Mouse (Mus musculus): Measurements from ENCODE around the gene Btrc. TPM values are rescaled to one million over a fixed set of nuclear protein-coding genes. Genes with fewer than 3 reads are reported as not detected.

Btrc gene
- total and polyA plus RNA-seq, 3 experiments: 11.0 to 20.7 (median 14.0) TPM

DNA sequence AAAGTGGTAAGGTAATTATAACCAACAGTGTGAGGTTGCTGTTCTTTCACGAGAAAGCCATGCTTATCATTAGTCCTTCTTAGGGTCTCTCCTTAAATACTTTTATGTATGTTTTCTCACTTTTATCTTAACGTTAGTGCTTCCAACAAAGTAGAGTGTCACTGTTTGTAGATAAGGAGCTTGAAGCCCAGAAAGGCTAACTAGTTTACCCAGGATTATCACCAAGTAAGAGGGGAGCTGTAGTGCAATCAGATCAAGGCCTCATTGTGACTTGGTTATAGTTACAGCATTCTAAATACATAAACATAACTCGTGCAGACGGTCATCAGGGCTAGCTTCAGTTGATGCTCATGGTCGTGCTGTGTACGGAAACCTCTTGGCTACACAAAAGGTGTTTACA, 126.4 kb downstream of the Btrc start:
- in situ Hi-C loops (cut with MboI; ENCODE audit: low pct_ligation_motif_present, low pct_unique_long_range_greater_than_20kb, low sequenced_read_pairs): no loop called here
- H3K79me2 ChIP-seq (replicated peaks; ENCODE audit: control insufficient read depth, extremely low read depth, insufficient read depth, poor library complexity, severe bottlenecking): no peaks in the 10 kb centered on the region
- no peaks in the 10 kb centered on the region for H3K4me1 ChIP-seq (ENCODE audit: control insufficient read depth in 1 of 2, insufficient read depth in 2 of 2)
- no peaks in the 10 kb centered on the region for H3K27me3 ChIP-seq (replicated peaks)
- no peak overlapping the region for H3K27ac ChIP-seq (ENCODE audit: insufficient read depth, low read depth)
- H3K4me3 ChIP-seq (replicated peaks in 1 of 3; ENCODE audit: low read depth in 2 of 3, low read length in 2 of 3, poor library complexity in 1 of 3): no peak overlapping the region
- TF ChIP-seq NRF1 (IDR thresholded peaks at IDR 0.05; ENCODE audit: low read depth, low read length) (no peak), JUND (conservative IDR thresholded peaks at IDR 0.05; ENCODE audit: low read depth, low read length) (no peak), MAFK (IDR thresholded peaks at IDR 0.05; ENCODE audit: insufficient replicate concordance, low read length) (no peak), CHD1 (IDR thresholded peaks at IDR 0.05; ENCODE audit: low read depth, low read length) (no peak), EP300 (IDR thresholded peaks at IDR 0.05; ENCODE audit: low read length) (no peak)
- peaks cover 0 to 3% of the 10 kb centered on the region in 2 experiments for H3K36me3 ChIP-seq (replicated peaks in 1 of 2; ENCODE audit: control insufficient read depth in 1 of 2, insufficient read depth in 1 of 2, low read length in 1 of 2)
- dilution Hi-C loops (cut with MboI; ENCODE audit: extremely low pct_ligation_motif_present, extremely low pct_unique_long_range_greater_than_20kb, low sequenced_read_pairs): no loop called here
- DNase-seq (ENCODE audit: extremely low read depth): no peak
- H3K9ac ChIP-seq (ENCODE audit: insufficient read depth, low read depth): no peak overlapping the region
- no peaks in the 10 kb centered on the region for H3K9me3 ChIP-seq (replicated peaks; ENCODE audit: low read length)
- H3K4me2 ChIP-seq (ENCODE audit: insufficient read depth, low read depth, poor library complexity, severe bottlenecking): no peak overlapping the region

DNA sequence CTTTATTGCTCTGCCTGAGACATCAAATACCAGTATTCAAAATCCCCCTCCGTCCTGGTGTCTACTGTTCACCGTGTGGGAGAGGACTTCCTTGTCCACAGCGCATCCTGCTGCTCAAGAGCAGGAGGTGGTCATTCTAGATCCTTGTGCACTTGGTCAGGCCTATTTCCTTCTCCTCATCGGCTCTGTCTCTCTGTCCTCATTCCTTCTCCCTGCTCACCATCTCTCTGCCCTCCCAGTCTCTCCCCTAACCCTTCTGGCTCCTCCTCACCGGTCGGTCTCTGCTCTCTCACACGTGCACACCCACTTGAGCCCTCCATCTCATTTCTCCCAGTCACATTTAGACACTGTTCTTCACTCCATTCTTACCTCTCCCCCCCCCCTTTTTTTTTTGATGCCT, 127.7 kb downstream of the Btrc start:
- H3K27me3 ChIP-seq (replicated peaks): no peaks in the 10 kb centered on the region
- H3K79me2 ChIP-seq (replicated peaks; ENCODE audit: control insufficient read depth, extremely low read depth, insufficient read depth, poor library complexity, severe bottlenecking): no peaks in the 10 kb centered on the region
- no peak overlapping the region for H3K27ac ChIP-seq (ENCODE audit: insufficient read depth, low read depth)
- peaks cover 0 to 3% of the 10 kb centered on the region in 2 experiments; a peak in 1 of 4 replicates for H3K4me1 ChIP-seq (ENCODE audit: control insufficient read depth in 1 of 2, insufficient read depth in 2 of 2)
- no peak for DNase-seq (ENCODE audit: extremely low read depth)
- H3K36me3 ChIP-seq (replicated peaks in 1 of 2; ENCODE audit: control insufficient read depth in 1 of 2, insufficient read depth in 1 of 2, low read length in 1 of 2): peaks cover 0 to 3% of the 10 kb centered on the region in 2 experiments
- TF ChIP-seq MXI1 (IDR thresholded peaks at IDR 0.05; ENCODE audit: low read depth, low read length) (no peak), ZKSCAN1 (IDR thresholded peaks at IDR 0.05; ENCODE audit: borderline replicate concordance, low read depth, low read length) (no peak), NELFE (IDR thresholded peaks at IDR 0.05; ENCODE audit: low read depth, low read length) (no peak), USF1 (IDR thresholded peaks at IDR 0.05; ENCODE audit: low read depth, low read length) (no peak), PAX5 (IDR thresholded peaks at IDR 0.05; ENCODE audit: low read length) (no peak), EP300 (IDR thresholded peaks at IDR 0.05; ENCODE audit: low read length) (no peak), E2F4 (IDR thresholded peaks at IDR 0.05; ENCODE audit: insufficient replicate concordance, low read depth, low read length) (no peak), CTCF (conservative IDR thresholded peaks at IDR 0.05 in 1 of 2, IDR thresholded peaks at IDR 0.05 in 1 of 2; ENCODE audit: low read depth in 2 of 2, low read length in 2 of 2) (no peak), IRF4 (IDR thresholded peaks at IDR 0.05; ENCODE audit: low read depth, low read length) (no peak), MAX (IDR thresholded peaks at IDR 0.05; ENCODE audit: low read length) (no peak), ZNF384 (IDR thresholded peaks at IDR 0.05; ENCODE audit: low read depth, low read length) (no peak)
- no peak overlapping the region for H3K4me3 ChIP-seq (replicated peaks in 1 of 3; ENCODE audit: low read depth in 2 of 3, low read length in 2 of 3, poor library complexity in 1 of 3)
- H3K9ac ChIP-seq (ENCODE audit: insufficient read depth, low read depth): no peak overlapping the region
- H3K4me2 ChIP-seq (ENCODE audit: insufficient read depth, low read depth, poor library complexity, severe bottlenecking): no peak overlapping the region
- in situ Hi-C loops (cut with MboI; ENCODE audit: low pct_ligation_motif_present, low pct_unique_long_range_greater_than_20kb, low sequenced_read_pairs): no loop called here
- dilution Hi-C loops (cut with MboI; ENCODE audit: extremely low pct_ligation_motif_present, extremely low pct_unique_long_range_greater_than_20kb, low sequenced_read_pairs): no loop called here
- H3K9me3 ChIP-seq (replicated peaks; ENCODE audit: low read length): no peaks in the 10 kb centered on the region

Data from CH12.LX (cell line).